Mouse (Mus musculus): ENCODE data around the gene Nfkbie. TPM values are rescaled to one million over a fixed set of nuclear protein-coding genes. Genes with fewer than 3 reads are reported as not detected.

Nfkbie gene
- polyA plus RNA-seq, 1 experiment from 2014 or later = 8.3 TPM

DNA sequence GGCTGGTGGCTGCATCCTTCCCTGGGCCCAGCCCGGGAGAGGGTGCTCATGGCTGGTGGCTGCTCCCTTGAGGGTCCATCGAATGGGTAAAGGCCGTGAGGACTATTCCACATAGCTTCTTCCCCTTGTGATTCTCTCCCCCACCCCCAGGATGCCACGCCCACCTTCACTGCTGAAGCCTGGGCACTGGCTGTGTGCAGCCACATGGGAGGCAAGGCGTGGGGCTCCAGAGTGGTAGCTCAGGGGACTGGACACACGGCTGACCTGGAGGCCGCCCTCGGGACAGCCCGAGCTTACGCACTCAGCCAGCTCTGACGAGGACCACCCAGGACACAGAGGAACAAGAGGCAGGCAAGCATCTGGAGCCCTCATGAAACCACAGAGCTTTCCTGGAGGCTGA, 35.4 kb upstream of the Nfkbie start:
- no peak overlapping the region for H3K4me2 ChIP-seq (replicated peaks)
- no peak overlapping the region for H3K9ac ChIP-seq
- H3K27me3 ChIP-seq = peaks cover 12% of the 10 kb centered on the region; the same call in 1 of the 2 replicates
- H3K36me3 ChIP-seq = peaks cover 45% of the 10 kb centered on the region
- H3K9me3 ChIP-seq = no peaks in the 10 kb centered on the region
- ATAC-seq (ENCODE audit: insufficient number of reproducible peaks, insufficient read depth, low FRiP score, low TSS enrichment) = no peak
- peaks cover 8% of the 10 kb centered on the region; the same call in 1 of the 2 replicates for H3K4me1 ChIP-seq
- 0 out of 2 replicates have a peak overlapping the region, but pooled peaks have one; percentile 11 for H3K27ac ChIP-seq
- H3K4me3 ChIP-seq = no peak overlapping the region
- WGBS = 84% methylated on average over 11 of the region's 11 CpGs

DNA sequence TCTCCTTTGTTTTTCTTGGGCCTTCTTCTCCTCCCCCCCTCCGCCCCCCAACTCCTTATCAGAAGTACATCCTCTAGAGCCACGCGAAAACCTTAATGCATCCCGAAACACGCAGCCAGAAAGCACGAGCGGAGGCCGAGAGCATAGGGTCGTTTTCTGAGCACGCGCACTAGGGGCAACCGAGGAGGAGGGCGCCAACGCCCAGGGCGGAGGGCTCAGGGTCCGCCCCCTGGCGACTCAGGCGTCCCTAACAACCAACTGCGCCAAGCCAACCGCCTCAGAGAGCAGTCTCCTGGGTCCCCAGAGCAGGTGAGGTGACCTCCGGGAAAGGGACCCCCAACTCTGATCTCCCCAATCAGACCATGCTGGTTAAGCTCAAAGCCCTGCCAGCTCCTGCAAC, 32.2 kb upstream of the Nfkbie start, which contains the start of gene Tcte1:
TSS of gene Tcte1 (plus strand) at position 172 of the 400 bp plus-strand sequence.
- H3K27me3 ChIP-seq = peaks cover 26% of the 10 kb centered on the region
- ATAC-seq (ENCODE audit: insufficient number of reproducible peaks, insufficient read depth, low FRiP score, low TSS enrichment) = peak; percentile 42; the same call in 1 of the 2 replicates
- WGBS = under 1% methylated on average over 21 of the region's 21 CpGs
- peak within 1 kb of the TSS; percentile 68 for H3K4me2 ChIP-seq (replicated peaks)
- H3K27ac ChIP-seq = no peak within 1 kb of the TSS
- peak within 1 kb of the TSS; percentile 37 for H3K4me3 ChIP-seq
- no peaks in the 10 kb centered on the region for H3K9me3 ChIP-seq
- H3K4me1 ChIP-seq = peaks cover 8% of the 10 kb centered on the region; the same call in 1 of the 2 replicates
- peak within 1 kb of the TSS; percentile 49 for H3K9ac ChIP-seq
- H3K36me3 ChIP-seq = peaks cover 28% of the 10 kb centered on the region

DNA sequence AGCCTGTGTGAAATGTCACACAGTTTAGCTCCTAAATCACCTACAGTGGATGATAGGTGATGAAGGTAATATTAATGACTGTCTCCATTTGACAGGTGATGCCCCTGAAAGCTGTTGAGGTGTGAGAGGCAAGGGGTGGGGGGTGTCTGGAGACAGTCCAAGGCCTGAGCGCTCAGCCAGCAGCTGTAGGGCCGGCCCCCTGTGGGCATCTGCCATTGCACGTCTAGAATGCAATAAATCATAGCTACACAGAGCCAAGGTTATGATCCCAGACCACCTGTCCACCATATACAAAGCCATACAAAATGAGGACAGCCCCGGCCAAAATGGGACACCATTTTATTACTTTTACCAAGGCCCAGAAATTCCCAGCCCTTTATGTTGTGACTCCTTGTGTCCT, 30.5 kb upstream of the Nfkbie start:
- peaks cover 8% of the 10 kb centered on the region; the same call in 1 of the 2 replicates for H3K4me1 ChIP-seq
- no peak overlapping the region for H3K4me2 ChIP-seq (replicated peaks)
- H3K9ac ChIP-seq = no peak overlapping the region
- H3K36me3 ChIP-seq = peaks cover 12% of the 10 kb centered on the region
- no peak for ATAC-seq (ENCODE audit: insufficient number of reproducible peaks, insufficient read depth, low FRiP score, low TSS enrichment)
- no peaks in the 10 kb centered on the region for H3K9me3 ChIP-seq
- H3K4me3 ChIP-seq = no peak overlapping the region
- peaks cover 32% of the 10 kb centered on the region for H3K27me3 ChIP-seq
- 69% methylated on average over 4 of the region's 4 CpGs for WGBS
- no peak overlapping the region for H3K27ac ChIP-seq

DNA sequence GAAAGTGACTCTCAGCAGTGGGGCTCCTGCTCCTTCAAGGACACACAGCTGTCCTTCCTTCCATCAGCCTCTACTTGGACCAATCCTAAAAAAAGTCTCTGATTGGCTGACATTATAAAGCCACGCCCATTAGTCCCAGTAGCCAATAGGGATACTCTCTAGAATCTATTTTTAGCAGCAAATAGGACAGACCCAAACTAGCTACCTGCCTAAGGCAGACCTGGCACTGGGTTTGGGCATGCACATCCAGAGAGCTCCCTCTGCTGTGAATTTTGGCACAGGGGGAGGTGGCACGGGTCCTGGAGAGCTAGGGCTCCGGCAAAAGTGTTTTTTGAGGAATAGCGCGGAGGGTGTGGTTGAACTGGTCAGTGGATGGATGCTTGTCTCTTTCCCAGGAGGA, 28.9 kb upstream of the Nfkbie start:
- Histone ChIP-seq H3K9ac (no peak overlapping the region), H3K4me3 (no peak overlapping the region), H3K36me3 (no peaks in the 10 kb centered on the region), H3K4me2 (replicated peaks) (no peak overlapping the region), H3K27ac (no peak overlapping the region), H3K9me3 (no peaks in the 10 kb centered on the region), H3K4me1 (peaks cover 8% of the 10 kb centered on the region; the same call in 1 of the 2 replicates), H3K27me3 (peaks cover 40% of the 10 kb centered on the region)
- 23% methylated on average over 5 of the region's 5 CpGs for WGBS
- ATAC-seq (ENCODE audit: insufficient number of reproducible peaks, insufficient read depth, low FRiP score, low TSS enrichment) = no peak

DNA sequence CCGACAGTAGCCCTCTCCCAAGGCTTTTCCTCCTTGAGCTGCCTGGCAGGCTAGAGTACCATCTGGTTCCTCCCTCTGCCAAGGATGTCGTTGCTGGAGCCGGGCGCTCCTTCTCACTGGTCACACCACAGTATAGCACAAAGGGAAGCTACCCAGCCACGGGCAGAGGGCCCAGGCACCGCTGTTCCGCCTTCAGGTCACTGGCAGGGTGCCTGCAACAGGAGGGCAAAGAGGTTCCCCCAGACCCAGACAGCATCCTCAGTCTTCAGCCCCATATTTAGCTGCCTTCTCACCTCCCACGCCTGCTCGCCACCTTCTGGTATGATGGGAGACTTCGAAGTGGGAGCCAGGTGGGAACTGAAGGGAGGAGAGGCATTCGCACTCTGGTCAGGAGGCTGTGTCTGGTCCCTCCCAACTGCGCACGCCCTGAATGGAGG, 25.1 kb upstream of the Nfkbie start:
- no peaks in the 10 kb centered on the region for H3K4me1 ChIP-seq
- H3K27me3 ChIP-seq = peaks cover 59% of the 10 kb centered on the region
- no peaks in the 10 kb centered on the region for H3K36me3 ChIP-seq
- H3K9me3 ChIP-seq = no peaks in the 10 kb centered on the region
- H3K4me3 ChIP-seq = no peak overlapping the region
- 48% methylated on average over 13 of the region's 13 CpGs for WGBS
- H3K9ac ChIP-seq = no peak overlapping the region
- H3K4me2 ChIP-seq (replicated peaks) = no peak overlapping the region
- no peak overlapping the region for H3K27ac ChIP-seq
- ATAC-seq (ENCODE audit: insufficient number of reproducible peaks, insufficient read depth, low FRiP score, low TSS enrichment) = no peak

DNA sequence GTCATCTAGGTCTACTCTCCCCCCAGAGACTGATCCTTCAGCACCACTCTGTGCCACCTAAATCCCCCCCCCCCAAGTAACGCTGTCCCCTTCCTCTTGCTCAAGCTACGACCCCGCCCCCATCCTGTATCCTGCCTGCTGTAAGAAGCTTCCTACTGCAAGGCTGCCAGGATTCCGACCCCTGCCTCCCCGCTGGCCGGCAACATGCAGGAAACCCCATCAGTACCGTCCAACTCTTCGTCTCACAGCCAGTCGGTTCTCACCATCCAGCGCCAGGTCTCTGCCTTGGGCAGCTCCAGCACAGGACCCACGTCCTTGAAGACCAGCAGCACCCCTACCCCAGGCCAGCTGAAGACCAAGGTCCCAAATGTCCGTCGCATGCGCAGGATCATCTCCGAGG, 22.6 kb upstream of the Nfkbie start:
- no peak overlapping the region for H3K9ac ChIP-seq
- H3K36me3 ChIP-seq = no peaks in the 10 kb centered on the region
- H3K4me2 ChIP-seq (replicated peaks) = no peak overlapping the region
- no peak overlapping the region for H3K27ac ChIP-seq
- no peak for ATAC-seq (ENCODE audit: insufficient number of reproducible peaks, insufficient read depth, low FRiP score, low TSS enrichment)
- 49% methylated on average over 15 of the region's 15 CpGs for WGBS
- H3K4me3 ChIP-seq = no peak overlapping the region
- H3K4me1 ChIP-seq = no peaks in the 10 kb centered on the region
- H3K9me3 ChIP-seq = no peaks in the 10 kb centered on the region
- H3K27me3 ChIP-seq = peaks cover 60% of the 10 kb centered on the region

DNA sequence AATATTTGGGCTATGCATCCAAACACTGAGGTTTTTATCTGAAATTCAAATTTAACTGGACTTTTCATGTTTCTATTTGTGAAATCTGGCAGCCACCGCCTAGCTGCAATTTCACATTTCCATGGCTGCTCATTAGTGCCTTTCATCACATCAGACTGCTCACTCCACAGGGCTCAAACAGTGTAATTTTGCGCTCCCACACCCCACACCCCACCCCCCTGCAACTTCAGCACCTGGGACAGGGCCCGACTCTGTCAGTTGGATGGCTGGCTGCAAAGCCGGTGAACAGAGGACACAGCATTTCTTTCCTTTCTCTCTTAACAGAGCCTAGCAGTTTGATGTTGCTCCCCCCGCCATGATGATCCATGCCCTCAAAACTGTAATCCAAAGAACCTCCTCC, 19.2 kb upstream of the Nfkbie start:
- 10% methylated on average over 5 of the region's 5 CpGs for WGBS
- Histone ChIP-seq H3K4me1 (no peaks in the 10 kb centered on the region), H3K9me3 (no peaks in the 10 kb centered on the region), H3K9ac (no peak overlapping the region), H3K4me2 (replicated peaks) (no peak overlapping the region), H3K27ac (no peak overlapping the region), H3K36me3 (no peaks in the 10 kb centered on the region), H3K4me3 (no peak overlapping the region), H3K27me3 (peaks cover 69% of the 10 kb centered on the region)
- ATAC-seq (ENCODE audit: insufficient number of reproducible peaks, insufficient read depth, low FRiP score, low TSS enrichment) = no peak

DNA sequence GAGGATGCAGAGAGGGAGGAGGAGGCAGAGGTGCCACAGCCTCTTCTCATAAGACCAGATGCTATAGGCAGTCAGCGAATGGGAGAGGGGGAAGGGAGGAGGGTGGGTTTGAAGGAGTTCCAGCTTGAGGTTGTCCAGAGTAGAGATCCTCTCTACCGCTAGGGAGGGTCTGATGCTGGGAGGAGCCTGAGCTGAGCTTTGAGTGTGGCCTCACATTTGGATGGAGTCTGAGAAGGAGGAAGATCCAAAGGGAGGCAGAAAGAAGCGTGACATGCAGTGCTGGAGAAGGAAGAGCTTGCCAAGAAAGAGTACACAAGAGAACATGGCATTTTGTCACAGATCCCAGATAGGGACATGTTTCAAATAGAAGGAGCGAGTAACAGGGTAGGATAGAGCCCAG, 17.1 kb upstream of the Nfkbie start:
- no peak overlapping the region for H3K4me3 ChIP-seq
- peaks cover 72% of the 10 kb centered on the region for H3K27me3 ChIP-seq
- H3K9ac ChIP-seq = no peak overlapping the region
- H3K9me3 ChIP-seq = no peaks in the 10 kb centered on the region
- H3K4me1 ChIP-seq = no peaks in the 10 kb centered on the region
- WGBS = 56% methylated on average over 4 of the region's 4 CpGs
- no peak overlapping the region for H3K27ac ChIP-seq
- H3K36me3 ChIP-seq = no peaks in the 10 kb centered on the region
- no peak for ATAC-seq (ENCODE audit: insufficient number of reproducible peaks, insufficient read depth, low FRiP score, low TSS enrichment)
- no peak overlapping the region for H3K4me2 ChIP-seq (replicated peaks)

DNA sequence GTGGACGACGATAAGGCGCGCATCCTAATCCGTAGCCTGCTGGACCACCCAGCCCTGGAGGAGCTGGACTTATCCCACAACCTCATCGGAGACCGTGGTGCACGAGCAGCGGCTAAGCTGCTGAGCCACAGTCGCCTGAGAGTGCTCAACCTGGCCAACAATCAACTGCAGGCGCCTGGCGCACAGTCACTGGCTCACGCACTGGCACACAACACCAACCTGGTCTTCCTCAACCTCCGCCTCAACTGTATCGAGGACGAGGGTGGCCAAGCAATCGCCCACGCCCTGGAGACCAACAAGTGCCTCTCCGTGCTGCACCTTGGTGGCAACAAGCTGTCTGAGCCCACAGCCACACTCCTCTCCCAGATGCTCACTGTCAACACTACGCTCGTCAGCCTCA, 15.8 kb upstream of the Nfkbie start:
- Histone ChIP-seq H3K9me3 (no peaks in the 10 kb centered on the region), H3K9ac (no peak overlapping the region), H3K27me3 (peaks cover 76% of the 10 kb centered on the region), H3K27ac (no peak overlapping the region), H3K4me1 (peaks cover 7% of the 10 kb centered on the region), H3K4me3 (no peak overlapping the region), H3K4me2 (replicated peaks) (no peak overlapping the region), H3K36me3 (no peaks in the 10 kb centered on the region; the same call in 1 of the 2 replicates)
- 79% methylated on average over 21 of the region's 21 CpGs for WGBS
- ATAC-seq (ENCODE audit: insufficient number of reproducible peaks, insufficient read depth, low FRiP score, low TSS enrichment) = no peak

DNA sequence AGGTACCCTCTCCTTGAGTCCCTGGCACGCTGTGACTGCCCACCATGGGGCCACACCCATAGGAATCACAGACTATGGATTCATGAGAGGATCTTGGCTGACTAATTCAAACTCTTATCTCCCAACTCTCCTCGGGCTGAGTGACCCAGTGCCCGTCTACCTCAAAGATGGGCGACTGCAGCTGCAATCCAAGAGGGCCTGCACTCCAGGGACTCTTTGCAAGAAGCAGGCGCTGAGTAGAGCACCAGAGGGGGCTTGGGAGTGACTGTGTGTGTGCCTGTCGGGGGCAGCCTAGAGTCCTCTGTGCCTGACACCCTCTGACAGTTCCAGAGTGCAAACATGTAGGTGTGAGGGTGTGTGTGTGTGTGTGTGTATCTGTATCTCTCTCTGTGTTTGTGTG, 13.4 kb upstream of the Nfkbie start:
- Histone ChIP-seq H3K4me3 (no peak overlapping the region), H3K9me3 (no peaks in the 10 kb centered on the region), H3K4me1 (peaks cover 21% of the 10 kb centered on the region), H3K4me2 (replicated peaks) (no peak overlapping the region), H3K27ac (no peak overlapping the region), H3K36me3 (peaks cover 8% of the 10 kb centered on the region), H3K27me3 (peaks cover 80% of the 10 kb centered on the region), H3K9ac (no peak overlapping the region)
- no peak for ATAC-seq (ENCODE audit: insufficient number of reproducible peaks, insufficient read depth, low FRiP score, low TSS enrichment)
- 38% methylated on average over 6 of the region's 6 CpGs for WGBS

DNA sequence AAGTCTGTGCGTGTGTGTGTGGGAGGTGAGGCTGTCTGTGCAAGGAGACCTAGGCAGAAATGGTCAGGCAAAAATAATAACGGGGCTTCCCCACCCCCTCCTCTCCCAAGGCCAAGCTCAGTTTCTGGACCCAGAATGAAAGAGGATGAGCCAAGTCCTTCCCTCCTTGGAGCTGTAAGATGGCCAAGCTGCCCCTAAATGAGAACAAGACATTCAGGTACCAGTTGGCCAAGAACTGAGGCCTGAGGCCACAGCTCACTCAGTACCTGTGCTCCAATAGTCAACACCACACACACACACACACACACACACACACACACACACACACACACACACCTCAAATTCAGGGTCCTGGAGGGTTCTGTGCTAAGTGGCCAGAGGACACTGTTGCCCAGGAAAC, 12.8 kb upstream of the Nfkbie start:
- Histone ChIP-seq H3K4me2 (replicated peaks) (no peak overlapping the region), H3K4me3 (no peak overlapping the region), H3K4me1 (peaks cover 21% of the 10 kb centered on the region), H3K27me3 (peaks cover 86% of the 10 kb centered on the region), H3K9me3 (no peaks in the 10 kb centered on the region), H3K27ac (no peak overlapping the region), H3K36me3 (peaks cover 8% of the 10 kb centered on the region), H3K9ac (no peak overlapping the region)
- WGBS = 73% methylated on average over 2 of the region's 2 CpGs
- ATAC-seq (ENCODE audit: insufficient number of reproducible peaks, insufficient read depth, low FRiP score, low TSS enrichment) = no peak

DNA sequence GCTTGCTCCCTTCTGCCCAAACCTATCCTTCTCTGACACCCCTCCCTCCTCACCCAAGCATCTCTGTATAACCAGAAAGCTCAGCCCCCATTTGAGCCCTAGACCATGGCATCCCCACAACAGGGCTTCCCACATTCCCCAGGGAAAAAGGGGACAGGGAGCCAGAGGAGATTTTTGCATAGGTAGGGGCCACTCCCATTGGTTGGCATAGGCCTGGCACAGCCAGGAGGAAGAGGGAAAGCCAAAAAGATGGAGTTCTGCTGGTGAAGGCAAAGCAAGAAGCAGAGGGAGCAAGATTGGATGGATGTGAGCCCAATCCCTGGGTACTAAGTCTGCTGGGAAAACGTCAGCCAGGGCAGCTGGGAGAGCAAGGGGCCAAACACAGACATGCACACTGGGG, 12.4 kb upstream of the Nfkbie start:
- Histone ChIP-seq H3K27me3 (peaks cover 90% of the 10 kb centered on the region), H3K9me3 (no peaks in the 10 kb centered on the region), H3K4me3 (no peak overlapping the region), H3K9ac (no peak overlapping the region), H3K36me3 (peaks cover 8% of the 10 kb centered on the region), H3K4me1 (peaks cover 21% of the 10 kb centered on the region), H3K27ac (no peak overlapping the region), H3K4me2 (replicated peaks) (no peak overlapping the region)
- 19% methylated on average over 1 of the region's 1 CpGs for WGBS
- ATAC-seq (ENCODE audit: insufficient number of reproducible peaks, insufficient read depth, low FRiP score, low TSS enrichment) = no peak

Measured in embryonic facial prominence, embryonic 12.5 days (tissue).